Mouse (Mus musculus): ENCODE measurements around the gene Ccdc22. TPM values are rescaled to one million over a fixed set of nuclear protein-coding genes. Genes with fewer than 3 reads are reported as not detected.

Ccdc22 gene
- polyA plus RNA-seq (2015; fragmentation: Nextera tagmentation; extraction: Ambion mirVana) = 21.9 and 24.8 TPM in 2 replicates

GRCm38 (mm10) chrX:7604879-7605574 lies at the start of gene Ccdc22:
Gene Ccdc22 (minus strand): TSS chrX:7605517.
- Histone ChIP-seq H3K4me3 (ENCODE audit: low read depth, low read length) (peak within 1 kb of the TSS; percentile 45), H3K9me3 (ENCODE audit: control insufficient read depth) (no peaks in the 10 kb centered on the region), H3K4me2 (replicated peaks; ENCODE audit: low read depth) (peak within 1 kb of the TSS; percentile 61), H3K36me3 (ENCODE audit: control insufficient read depth, insufficient read depth) (no peaks in the 10 kb centered on the region), H3K4me1 (replicated peaks; ENCODE audit: control insufficient read depth, insufficient read depth, low read length) (no peaks in the 10 kb centered on the region), H3K9ac (ENCODE audit: low read depth, low read length) (peak within 1 kb of the TSS; percentile 37; the same call in 1 of the 2 replicates), H3K27me3 (replicated peaks; ENCODE audit: control insufficient read depth, insufficient read depth, low read length) (no peaks in the 10 kb centered on the region), H3K27ac (ENCODE audit: low read depth, low read length) (no peak within 1 kb of the TSS)
- WGBS = 17% methylated on average over 28 of the region's 28 CpGs
- no peak for TF ChIP-seq CTCF (IDR thresholded peaks at IDR 0.05; ENCODE audit: low read depth)
- peak; percentile 88 for ATAC-seq

- no peaks in the 10 kb centered on the region for H3K9me3 ChIP-seq (ENCODE audit: control insufficient read depth)
- WGBS = 23% methylated on average over 25 of the region's 25 CpGs
- peak overlapping the region; percentile 65 for H3K4me2 ChIP-seq (replicated peaks; ENCODE audit: low read depth)
- H3K9ac ChIP-seq (ENCODE audit: low read depth, low read length) = peak overlapping the region; percentile 46
- no peaks in the 10 kb centered on the region for H3K27me3 ChIP-seq (replicated peaks; ENCODE audit: control insufficient read depth, insufficient read depth, low read length)
- peak; percentile 60 for TF ChIP-seq CTCF (IDR thresholded peaks at IDR 0.05; ENCODE audit: low read depth)
- no peaks in the 10 kb centered on the region for H3K4me1 ChIP-seq (replicated peaks; ENCODE audit: control insufficient read depth, insufficient read depth, low read length)
- peak overlapping the region; percentile 40 for H3K4me3 ChIP-seq (ENCODE audit: low read depth, low read length)
- peak; percentile 96 for ATAC-seq
- H3K36me3 ChIP-seq (ENCODE audit: control insufficient read depth, insufficient read depth) = no peaks in the 10 kb centered on the region
- peak overlapping the region; percentile 79 for H3K27ac ChIP-seq (ENCODE audit: low read depth, low read length)
Measured at GRCm38 (mm10) chrX:7648671-7649304, 43.5 kb upstream of the Ccdc22 start.

- Histone ChIP-seq H3K4me2 (replicated peaks; ENCODE audit: low read depth) (no peak overlapping the region), H3K36me3 (ENCODE audit: control insufficient read depth, insufficient read depth) (no peaks in the 10 kb centered on the region), H3K9me3 (ENCODE audit: control insufficient read depth) (no peaks in the 10 kb centered on the region), H3K4me1 (replicated peaks; ENCODE audit: control insufficient read depth, insufficient read depth, low read length) (no peaks in the 10 kb centered on the region), H3K27ac (ENCODE audit: low read depth, low read length) (no peak overlapping the region), H3K9ac (ENCODE audit: low read depth, low read length) (no peak overlapping the region), H3K4me3 (ENCODE audit: low read depth, low read length) (no peak overlapping the region), H3K27me3 (replicated peaks; ENCODE audit: control insufficient read depth, insufficient read depth, low read length) (no peaks in the 10 kb centered on the region)
- WGBS = 14% methylated on average over 5 of the region's 5 CpGs
- no peak for ATAC-seq
- peak; percentile 73 for TF ChIP-seq CTCF (IDR thresholded peaks at IDR 0.05; ENCODE audit: low read depth)
Measured at GRCm38 (mm10) chrX:7645349-7645748, 40.0 kb upstream of the Ccdc22 start.

- Histone ChIP-seq H3K9me3 (ENCODE audit: control insufficient read depth) (no peaks in the 10 kb centered on the region), H3K4me2 (replicated peaks; ENCODE audit: low read depth) (no peak overlapping the region), H3K36me3 (ENCODE audit: control insufficient read depth, insufficient read depth) (no peaks in the 10 kb centered on the region), H3K4me1 (replicated peaks; ENCODE audit: control insufficient read depth, insufficient read depth, low read length) (no peaks in the 10 kb centered on the region), H3K27me3 (replicated peaks; ENCODE audit: control insufficient read depth, insufficient read depth, low read length) (no peaks in the 10 kb centered on the region), H3K9ac (ENCODE audit: low read depth, low read length) (no peak overlapping the region), H3K4me3 (ENCODE audit: low read depth, low read length) (no peak overlapping the region), H3K27ac (ENCODE audit: low read depth, low read length) (no peak overlapping the region)
- WGBS = 26% methylated on average over 12 of the region's 12 CpGs
- no peak for TF ChIP-seq CTCF (IDR thresholded peaks at IDR 0.05; ENCODE audit: low read depth)
- ATAC-seq = no peak
Measured at GRCm38 (mm10) chrX:7640785-7641184, 35.5 kb upstream of the Ccdc22 start.

- Histone ChIP-seq H3K4me3 (ENCODE audit: low read depth, low read length) (no peak overlapping the region), H3K4me2 (replicated peaks; ENCODE audit: low read depth) (no peak overlapping the region), H3K36me3 (ENCODE audit: control insufficient read depth, insufficient read depth) (no peaks in the 10 kb centered on the region), H3K27ac (ENCODE audit: low read depth, low read length) (no peak overlapping the region), H3K9me3 (ENCODE audit: control insufficient read depth) (no peaks in the 10 kb centered on the region), H3K9ac (ENCODE audit: low read depth, low read length) (no peak overlapping the region), H3K4me1 (replicated peaks; ENCODE audit: control insufficient read depth, insufficient read depth, low read length) (no peaks in the 10 kb centered on the region), H3K27me3 (replicated peaks; ENCODE audit: control insufficient read depth, insufficient read depth, low read length) (no peaks in the 10 kb centered on the region)
- no peak for ATAC-seq
- TF ChIP-seq CTCF (IDR thresholded peaks at IDR 0.05; ENCODE audit: low read depth) = no peak
- WGBS = 23% methylated on average over 13 of the region's 13 CpGs
Measured at GRCm38 (mm10) chrX:7639536-7640325, 34.4 kb upstream of the Ccdc22 start.
